ENCODE assay signal across 8 mouse cellular contexts in the genomic region with DNA sequence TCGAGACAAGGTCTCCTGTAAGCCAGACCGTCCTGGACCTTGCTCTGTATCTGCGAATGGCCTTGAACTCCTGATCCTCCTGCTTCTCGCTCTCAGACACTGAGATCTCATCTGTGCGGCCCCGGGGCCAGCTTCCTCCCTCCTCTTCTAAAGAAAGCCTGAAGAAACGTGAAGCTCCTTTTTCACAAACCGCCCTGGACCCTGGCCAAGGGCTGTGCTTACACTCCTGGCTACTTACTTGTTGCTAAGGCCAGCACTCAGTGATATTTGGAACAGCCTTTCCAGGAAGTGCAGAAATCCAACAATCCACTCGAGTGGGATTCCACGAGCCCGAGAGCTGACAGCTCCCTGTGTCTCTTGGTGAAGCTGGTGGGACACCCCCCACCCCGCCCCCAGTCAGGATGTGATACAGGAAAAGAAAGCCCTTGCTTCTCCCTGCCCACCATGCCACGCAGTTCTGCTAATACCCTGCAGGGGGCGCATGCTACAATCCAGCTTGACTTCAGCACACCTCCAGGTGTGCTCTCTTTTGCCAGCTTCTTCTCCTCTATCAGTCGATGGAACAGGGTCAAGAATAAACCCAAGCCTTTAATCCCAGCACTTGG. TPM values are rescaled to one million over a fixed set of nuclear protein-coding genes. Genes with fewer than 3 reads are reported as not detected.
DNase-seq lines count a peak whose midpoint lies in the region; ATAC-seq lines count a peak whose summit lies in the region.

No protein-coding gene starts in this region.

- H3K4me3 ChIP-seq in kidney, embryonic 14.5 days (ENCODE audit: low read length) = no peak overlapping the region
- H3K4me3 ChIP-seq in limb, embryonic 11.5 days (ENCODE audit: low read depth, low read length) = no peak overlapping the region

- H3K36me3 ChIP-seq in kidney, embryonic 14.5 days (ENCODE audit: control insufficient read depth, insufficient read depth, low read length) = no peaks in the 10 kb centered on the region
- H3K36me3 ChIP-seq in limb, embryonic 11.5 days (ENCODE audit: control insufficient read depth, insufficient read depth, low read length) = no peaks in the 10 kb centered on the region

- WGBS in kidney, embryonic 14.5 days = 31% methylated on average over 15 of the region's 15 CpGs
- 39% methylated on average over 15 of the region's 15 CpGs for WGBS in limb, embryonic 11.5 days

- H3K27ac ChIP-seq in kidney, embryonic 14.5 days (ENCODE audit: low read depth, low read length) = no peak overlapping the region
- no peak overlapping the region for H3K27ac ChIP-seq in limb, embryonic 11.5 days (replicated peaks; ENCODE audit: low read depth, low read length)

- ATAC-seq in kidney, embryonic 14.5 days (ENCODE audit: low FRiP score, low TSS enrichment) = no peak
- ATAC-seq in limb, embryonic 11.5 days (ENCODE audit: insufficient number of reproducible peaks, low FRiP score, low TSS enrichment, low read depth) = no peak
- no peak for ATAC-seq in frontal cortex, adult (ENCODE audit: low TSS enrichment)

- DNase-seq in kidney, adult 11 months = peak; percentile 28
- peak; percentile 71 for DNase-seq in ES-CJ7 (ENCODE audit: low read depth, low spot score)
- peak; percentile 38 to 59 for DNase-seq in cerebellum, postnatal 14 days
- DNase-seq in heart, adult 9 months (ENCODE audit: low spot score in 2 of 2) = peak; percentile 46
- DNase-seq in limb, embryonic 11.5 days (ENCODE audit: low spot score) = peak; percentile 71
- DNase-seq in ovary, postnatal 14 days (ENCODE audit: low spot score) = peak; percentile 56

- H3K9me3 ChIP-seq in kidney, embryonic 14.5 days (ENCODE audit: control insufficient read depth, low read length) = peaks cover 2% of the 10 kb centered on the region; the same call in 1 of the 2 replicates
- H3K9me3 ChIP-seq in limb, embryonic 11.5 days (ENCODE audit: control insufficient read depth, low read length) = no peaks in the 10 kb centered on the region

- H3K4me1 ChIP-seq in kidney, embryonic 14.5 days (ENCODE audit: control insufficient read depth, insufficient read depth, low read length) = no peaks in the 10 kb centered on the region
- H3K4me1 ChIP-seq in limb, embryonic 11.5 days (ENCODE audit: control insufficient read depth, insufficient read depth, low read length) = 0 out of 2 replicates have a peak, but pooled peaks cover 4% of the 10 kb centered on the region

- no peak overlapping the region for H3K9ac ChIP-seq in kidney, embryonic 14.5 days (ENCODE audit: low read depth, low read length)
- H3K9ac ChIP-seq in limb, embryonic 11.5 days (ENCODE audit: low read length) = no peak overlapping the region

- H3K27me3 ChIP-seq in kidney, embryonic 14.5 days (ENCODE audit: control insufficient read depth, insufficient read depth, low read length) = no peaks in the 10 kb centered on the region
- no peaks in the 10 kb centered on the region for H3K27me3 ChIP-seq in limb, embryonic 11.5 days (ENCODE audit: control insufficient read depth, insufficient read depth, low read length)

- no peak overlapping the region for H3K4me2 ChIP-seq in kidney, embryonic 14.5 days (replicated peaks; ENCODE audit: low read depth, low read length)
- no peak overlapping the region for H3K4me2 ChIP-seq in limb, embryonic 11.5 days (ENCODE audit: low read depth, severe bottlenecking)

RNA-seq across cellular contexts. Expression of gene Rpp40, which starts 19.9 kb away (rescaled TPM):
- polyA plus RNA-seq in kidney, embryonic 14.5 days (2014; fragmentation: Nextera tagmentation; extraction: Ambion mirVana) = 18.4 and 24.5 TPM in 2 replicates
- 27.0 and 28.4 TPM in 2 replicates for polyA plus RNA-seq in limb, embryonic 11.5 days (2014; fragmentation: Nextera tagmentation; extraction: Ambion mirVana)
